Mouse (Mus musculus): ENCODE results near the gene Ctrl.

GRCm38 (mm10) chr8:105943321-105943739, 9.7 kb upstream of the Ctrl start, which contains the start of gene Lcat:
- no peak for TF ChIP-seq NRF1 (IDR thresholded peaks at IDR 0.05; ENCODE audit: insufficient read depth, low read depth, low read length, poor library complexity, severe bottlenecking)
- no peak for TF ChIP-seq MAFK (IDR thresholded peaks at IDR 0.05; ENCODE audit: borderline replicate concordance, low read depth, low read length)

All from MEL (cell line).